Comparison of ENCODE assay signal across 28 mouse cellular contexts in the genomic region with DNA sequence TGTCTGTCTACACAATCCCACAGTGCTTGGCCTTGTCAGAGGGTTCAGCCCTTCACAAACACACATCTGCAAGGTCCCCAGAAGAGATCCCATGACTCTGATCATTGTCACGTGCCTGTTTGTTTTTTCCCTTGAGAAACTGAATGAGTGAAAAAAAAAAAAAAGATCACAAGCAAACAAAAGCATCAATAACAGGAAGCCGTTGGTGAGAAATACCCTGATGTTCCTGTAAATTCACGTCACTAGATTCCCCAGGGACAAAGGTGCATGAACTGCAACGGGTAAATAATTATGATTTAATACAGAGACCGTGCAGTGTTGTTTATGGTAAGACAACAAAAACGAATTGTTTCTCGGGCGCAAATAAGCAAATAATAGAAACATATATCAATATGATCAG. TPM values are rescaled to one million over a fixed set of nuclear protein-coding genes. Genes with fewer than 3 reads are reported as not detected.
A peak's percentile ranks its signal among the peaks of the same experiment; 100 is the strongest.
DNase-seq lines count a peak whose midpoint lies in the region.
"Had no signal": no experiment of that assay in that cellular context is flagged by ENCODE, and none has a peak within 500 bp of the region (broad histone marks: within the 10 kb centered on the region; RNA-seq: fewer than 3 reads in every experiment).

No protein-coding gene starts in this region.

- no peaks in the 10 kb centered on the region for H3K36me3 ChIP-seq in heart, embryonic 10.5 days
- H3K36me3 ChIP-seq: embryonic facial prominence, embryonic 12.5 days; limb, embryonic 12.5 days had no signal

- H3K4me1 ChIP-seq in heart, embryonic 10.5 days = 0 out of 2 replicates have a peak, but pooled peaks cover 4% of the 10 kb centered on the region
- H3K4me1 ChIP-seq: embryonic facial prominence, embryonic 12.5 days had no signal

- H3K27ac ChIP-seq in heart, embryonic 10.5 days = no peak overlapping the region
- H3K27ac ChIP-seq: embryonic facial prominence, embryonic 12.5 days; hindbrain, embryonic 14.5 days; limb, embryonic 12.5 days had no signal

- intact Hi-C loops in heart, postnatal 10 days (cut with DNase I) = no loop called here

- H3K4me3 ChIP-seq in heart, embryonic 10.5 days = no peak overlapping the region
- H3K4me3 ChIP-seq: embryonic facial prominence, embryonic 12.5 days; limb, embryonic 12.5 days had no signal

- H3K27me3 ChIP-seq in heart, embryonic 10.5 days (ENCODE audit: insufficient read depth, poor library complexity, severe bottlenecking) = no peaks in the 10 kb centered on the region
- H3K27me3 ChIP-seq: embryonic facial prominence, embryonic 12.5 days; limb, embryonic 12.5 days had no signal

- H3K9me3 ChIP-seq in heart, embryonic 10.5 days = no peaks in the 10 kb centered on the region
- H3K9me3 ChIP-seq: embryonic facial prominence, embryonic 12.5 days; limb, embryonic 12.5 days had no signal

- 76% methylated on average over 8 of the region's 8 CpGs for WGBS in heart, embryonic 10.5 days

- peak; percentile 27 for DNase-seq in heart, embryonic 10.5 days (ENCODE audit: low spot score)
- DNase-seq in heart, postnatal 10 days = no peak
- DNase-seq in kidney, postnatal 36 days = peak; percentile 16 to 47
- no peak for DNase-seq in kidney, postnatal 10 days
- peak; percentile 26 for DNase-seq in lung, postnatal 36 days
- DNase-seq in lung, postnatal 14 days = no peak
- no peak for DNase-seq in yolk sac, embryonic 10.5 days (ENCODE audit: low spot score)
- DNase-seq: adrenal gland, postnatal 25 days; cerebellum, adult 11-12 months; cerebellum, adult 9-11 months; embryo, embryonic 11 days; gastrocnemius, postnatal 14 days; heart, adult 11 months; heart, postnatal 4 days; midbrain, embryonic 14.5 days had no signal

RNA-seq across cellular contexts. Expression of a gene that starts 19.3 kb away (rescaled TPM):
- polyA plus RNA-seq in heart, embryonic 10.5 days (2016; fragmentation: Nextera tagmentation; extraction: Ambion mirVana) = not detected in 2 replicates
- not detected for total RNA-seq in heart, postnatal 10 days (2021)
- total RNA-seq: adrenal gland, postnatal 25 days; gastrocnemius, postnatal 14 days; heart, postnatal 4 days; left cerebral cortex, postnatal 14 days; liver, adult 2 months; monocyte, adult 5-6 weeks had no signal
- polyA plus RNA-seq: embryonic facial prominence, embryonic 12.5 days; forebrain, embryonic 14.5 days; heart, embryonic 11.5 days; heart, embryonic 16.5 days; hindbrain, embryonic 14.5 days; intestine, embryonic 14.5 days; limb, embryonic 12.5 days; liver, adult 2 months; liver, embryonic 16.5 days; midbrain, embryonic 14.5 days; neural tube, embryonic 14.5 days had no signal

RNA-seq across cellular contexts. Expression of a gene that starts 35.6 kb away (rescaled TPM):
- 0.52 and 0.87 TPM in 2 replicates for polyA plus RNA-seq in heart, embryonic 10.5 days (2016; fragmentation: Nextera tagmentation; extraction: Ambion mirVana)
- 1 to 10 TPM; 1.5 TPM for total RNA-seq in heart, postnatal 10 days (2021)
- total RNA-seq: layer of hippocampus, adult 18-20 months; monocyte, adult 5-6 weeks had no signal

RNA-seq across cellular contexts. Expression of a gene that starts 47.9 kb away (rescaled TPM):
- polyA plus RNA-seq in heart, embryonic 10.5 days (2016; fragmentation: Nextera tagmentation; extraction: Ambion mirVana) = 2.8 and 3.4 TPM in 2 replicates
- 10 to 100 TPM in 1 of 2 experiments, 1 to 10 TPM in 1; 7.8 to 10.4 TPM for total RNA-seq in heart, postnatal 10 days (2021)
- total RNA-seq: monocyte, adult 5-6 weeks had no signal
- polyA plus RNA-seq: liver, adult 2 months had no signal

Comparison
In these comparisons a context has a peak if more than half of its experiments do, and no peak if none do; other contexts are left out.
1. DNase-seq: peak in heart, embryonic 10.5 days (single experiment), kidney, postnatal 36 days (2 of 2) and lung, postnatal 36 days (single experiment); none in heart, postnatal 10 days (0 of 2), kidney, postnatal 10 days (single experiment), lung, postnatal 14 days (single experiment) and yolk sac, embryonic 10.5 days (single experiment).